In the genomic region with DNA sequence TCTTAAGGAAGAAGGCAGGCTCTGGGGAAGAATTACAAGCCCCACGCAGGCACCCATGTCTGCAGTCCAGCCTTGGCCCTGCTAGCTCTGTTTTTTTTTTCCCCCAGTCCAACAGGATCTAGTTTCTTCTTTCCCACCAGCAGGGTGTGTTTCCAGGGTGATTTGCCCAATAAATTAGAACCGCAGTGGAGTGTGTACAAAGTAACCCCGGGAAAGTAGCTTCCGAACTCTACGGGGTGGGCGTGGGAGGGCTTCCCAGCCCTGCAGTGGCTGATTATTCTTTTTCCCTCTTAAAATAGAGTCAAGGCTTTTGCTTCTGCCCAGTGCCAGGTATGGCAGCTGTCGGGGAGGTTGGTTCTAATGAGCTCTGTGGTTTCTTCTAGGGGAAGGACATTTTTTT, we compare ENCODE assay signal across 10 mouse cellular contexts. TPM values are rescaled to one million over a fixed set of nuclear protein-coding genes. Genes with fewer than 3 reads are reported as not detected.
DNase-seq lines count a peak whose midpoint lies in the region; ATAC-seq lines count a peak whose summit lies in the region.
"Had no signal": no experiment of that assay in that cellular context is flagged by ENCODE, and none has a peak within 500 bp of the region (broad histone marks: within the 10 kb centered on the region; RNA-seq: fewer than 3 reads in every experiment).

No protein-coding gene starts in this region.

- H3K4me2 ChIP-seq in heart, embryonic 12.5 days = no peak overlapping the region
- peak overlapping the region; percentile 27; the same call in 1 of the 2 replicates for H3K4me2 ChIP-seq in hindbrain, embryonic 12.5 days (replicated peaks)
- H3K4me2 ChIP-seq in midbrain, embryonic 14.5 days (ENCODE audit: low read length) = no peak overlapping the region

- ATAC-seq in heart, embryonic 12.5 days (ENCODE audit: insufficient number of reproducible peaks, low FRiP score) = no peak
- 0 out of 2 replicates have a peak, but pooled peaks have one; percentile 17 for ATAC-seq in hindbrain, embryonic 12.5 days (ENCODE audit: low FRiP score)
- no peak for ATAC-seq in midbrain, embryonic 14.5 days (ENCODE audit: low FRiP score, low TSS enrichment)

- peaks cover 84% of the 10 kb centered on the region for H3K4me1 ChIP-seq in heart, embryonic 12.5 days (replicated peaks)
- peaks cover 68% of the 10 kb centered on the region for H3K4me1 ChIP-seq in hindbrain, embryonic 12.5 days
- peaks cover 48% of the 10 kb centered on the region for H3K4me1 ChIP-seq in midbrain, embryonic 14.5 days (ENCODE audit: control insufficient read depth, insufficient read depth, low read length)

- no peak overlapping the region for H3K9ac ChIP-seq in heart, embryonic 12.5 days
- H3K9ac ChIP-seq in hindbrain, embryonic 12.5 days = no peak overlapping the region
- no peak overlapping the region for H3K9ac ChIP-seq in midbrain, embryonic 14.5 days (replicated peaks; ENCODE audit: low read length)

- no peak overlapping the region for H3K4me3 ChIP-seq in heart, embryonic 12.5 days
- H3K4me3 ChIP-seq in hindbrain, embryonic 12.5 days = no peak overlapping the region
- no peak overlapping the region for H3K4me3 ChIP-seq in midbrain, embryonic 14.5 days (replicated peaks; ENCODE audit: low read depth, low read length)

- H3K9me3 ChIP-seq in heart, embryonic 12.5 days (replicated peaks) = no peaks in the 10 kb centered on the region
- H3K9me3 ChIP-seq in hindbrain, embryonic 12.5 days (replicated peaks) = no peaks in the 10 kb centered on the region
- no peaks in the 10 kb centered on the region for H3K9me3 ChIP-seq in midbrain, embryonic 14.5 days (ENCODE audit: control insufficient read depth, low read length)

- no peak for DNase-seq in heart, postnatal 4 days
- DNase-seq in embryo, embryonic 11 days = peak; percentile 58
- peak; percentile 35 for DNase-seq in midbrain, embryonic 14.5 days
- DNase-seq in frontal cortex, postnatal 14 days (ENCODE audit: low spot score in 2 of 2) = no peak
- DNase-seq in lung, postnatal 10 days = no peak
- DNase-seq in gastrocnemius, postnatal 4 days (ENCODE audit: low spot score in 2 of 2) = no peak
- DNase-seq: gastrocnemius, postnatal 14 days had no signal

- 49% methylated on average over 7 of the region's 7 CpGs for WGBS in heart, embryonic 12.5 days
- WGBS in hindbrain, embryonic 12.5 days = 18% methylated on average over 7 of the region's 7 CpGs
- WGBS in midbrain, embryonic 14.5 days = 13% methylated on average over 7 of the region's 7 CpGs

- no peaks in the 10 kb centered on the region for H3K27me3 ChIP-seq in heart, embryonic 12.5 days (replicated peaks)
- no peaks in the 10 kb centered on the region for H3K27me3 ChIP-seq in hindbrain, embryonic 12.5 days
- no peaks in the 10 kb centered on the region for H3K27me3 ChIP-seq in midbrain, embryonic 14.5 days (ENCODE audit: control insufficient read depth, insufficient read depth, low read length)

- H3K36me3 ChIP-seq in heart, embryonic 12.5 days = peaks cover 10% of the 10 kb centered on the region; the same call in 1 of the 2 replicates
- no peaks in the 10 kb centered on the region for H3K36me3 ChIP-seq in hindbrain, embryonic 12.5 days
- no peaks in the 10 kb centered on the region for H3K36me3 ChIP-seq in midbrain, embryonic 14.5 days (ENCODE audit: control insufficient read depth, insufficient read depth, low read length)

- H3K27ac ChIP-seq in heart, embryonic 12.5 days (ENCODE audit: poor library complexity, severe bottlenecking) = peak overlapping the region; percentile 26; the same call in 1 of the 2 replicates
- H3K27ac ChIP-seq in hindbrain, embryonic 12.5 days = peak overlapping the region; percentile 71
- peak overlapping the region; percentile 71 for H3K27ac ChIP-seq in midbrain, embryonic 14.5 days (replicated peaks; ENCODE audit: low read depth, low read length)
- H3K27ac ChIP-seq: macrophage had no signal

RNA-seq across cellular contexts. Expression of gene Hunk, which starts 35.3 kb away (rescaled TPM):
- polyA plus RNA-seq in heart, embryonic 12.5 days (2016; fragmentation: Nextera tagmentation; extraction: Ambion mirVana) = 19.3 and 22.4 TPM in 2 replicates
- 1 to 10 TPM; 7.2 to 8.4 TPM for total RNA-seq in heart, postnatal 4 days (2021)
- 17.9 and 18.9 TPM in 2 replicates for polyA plus RNA-seq in hindbrain, embryonic 12.5 days (2016; fragmentation: Nextera tagmentation; extraction: Ambion mirVana)
- 8.1 and 8.7 TPM in 2 replicates for polyA plus RNA-seq in midbrain, embryonic 14.5 days (2014; fragmentation: Nextera tagmentation; extraction: Ambion mirVana)
- 1 to 10 TPM; 6.3 to 7.5 TPM for total RNA-seq in gastrocnemius, postnatal 4 days (2021)
- polyA plus RNA-seq: macrophage had no signal

Comparison
In these comparisons a context has a peak if more than half of its experiments do, and no peak if none do; other contexts are left out.
1. DNase-seq: peak in embryo, embryonic 11 days (single experiment) and midbrain, embryonic 14.5 days (single experiment); none in heart, postnatal 4 days (single experiment), frontal cortex, postnatal 14 days (0 of 2), lung, postnatal 10 days (single experiment) and gastrocnemius, postnatal 4 days (0 of 2).
2. Peak in every context shown above with its lines, with median percentiles within 50 percentile points of each other: H3K27ac ChIP-seq.